Mouse (Mus musculus): ENCODE data around the gene Fam104a.

Fam104a gene

GRCm38 (mm10) chr11:113630642-113631041 is 53.3 kb downstream of the Fam104a start:
- peak; percentile 42 to 57 for DNase-seq

- DNase-seq, result peak; percentile 61 to 75
These were observed 56.2 kb downstream of the Fam104a start for GRCm38 (mm10) chr11:113627785-113628184.

GRCm38 (mm10) chr11:113625437-113625836 is 58.5 kb downstream of the Fam104a start:
- no peak for DNase-seq

- DNase-seq, result peak; percentile 74 to 83
These were observed 61.9 kb downstream of the Fam104a start for GRCm38 (mm10) chr11:113622028-113622427.

GRCm38 (mm10) chr11:113621001-113621400 is 63.0 kb downstream of the Fam104a start:
- peak; percentile 53 to 55 for DNase-seq

- no peak for DNase-seq
These were observed 64.4 kb downstream of the Fam104a start for GRCm38 (mm10) chr11:113619420-113620080.

- peak; percentile 95 to 97 for DNase-seq
These were observed 65.1 kb downstream of the Fam104a start, which contains the start of gene Sstr2 for GRCm38 (mm10) chr11:113618672-113619419. Sstr2 (plus strand) TSS chr11:113619342.

GRCm38 (mm10) chr11:113618303-113618671 is 65.7 kb downstream of the Fam104a start:
- no peak for DNase-seq

- DNase-seq, result peak; percentile 90 to 95
These were observed 66.6 kb downstream of the Fam104a start for GRCm38 (mm10) chr11:113617132-113617911.

GRCm38 (mm10) chr11:113614476-113614875 is 69.5 kb downstream of the Fam104a start:
- no peak for DNase-seq

- DNase-seq, result peak; percentile 87 to 89
These were observed 72.0 kb downstream of the Fam104a start for GRCm38 (mm10) chr11:113611664-113612611.
